ENCODE assay signal across 8 mouse cellular contexts in genomic region chr11:30267036-30267891, GRCm38 (mm10). TPM values are rescaled to one million over a fixed set of nuclear protein-coding genes. Genes with fewer than 3 reads are reported as not detected.
DNase-seq lines count a peak whose midpoint lies in the region; ATAC-seq and TF ChIP-seq lines count a peak whose summit lies in the region.

No protein-coding gene starts in this region.

- no peaks in the 10 kb centered on the region for H3K27me3 ChIP-seq in Patski
- no peaks in the 10 kb centered on the region for H3K27me3 ChIP-seq in hindbrain, embryonic 14.5 days (ENCODE audit: control insufficient read depth, insufficient read depth, low read length)

- H3K4me2 ChIP-seq in hindbrain, embryonic 14.5 days (replicated peaks) = peak overlapping the region; percentile 89

- no peaks in the 10 kb centered on the region for H3K9me3 ChIP-seq in hindbrain, embryonic 14.5 days (ENCODE audit: control insufficient read depth, low read length)

- POLR2A ChIA-PET in Patski (lab: Charles Lee) = no interaction called here

- H3K9ac ChIP-seq in hindbrain, embryonic 14.5 days = peak overlapping the region; percentile 97

- no peak for TF ChIP-seq CTCF in Patski (IDR thresholded peaks at IDR 0.05)

- in situ Hi-C loops in Patski (cut with MboI; ENCODE audit: low pct_unique_long_range_greater_than_20kb) = no loop called here

- WGBS in hindbrain, embryonic 14.5 days = under 1% methylated on average over 69 of the region's 69 CpGs

- CTCF ChIA-PET in Patski (lab: Charles Lee) = interaction anchor here (1.2 to 2.3 kb wide), 2 partner anchors 29 to 54 kb away, joined by 3 to 8 read pairs; no protein-coding TSS in a partner anchor

- peaks cover 33% of the 10 kb centered on the region for H3K4me1 ChIP-seq in hindbrain, embryonic 14.5 days (replicated peaks; ENCODE audit: control insufficient read depth, insufficient read depth, low read length)

- peak overlapping the region; percentile 83 for H3K4me3 ChIP-seq in hindbrain, embryonic 14.5 days (replicated peaks; ENCODE audit: low read length)

- no peak for DNase-seq in Patski (ENCODE audit: low read depth, low spot score)
- DNase-seq in cerebellum, adult 9-11 months = peak; percentile 82
- peak; percentile 52 to 58 for DNase-seq in frontal cortex, postnatal 14 days (ENCODE audit: low spot score in 2 of 2)
- peak; percentile 65 for DNase-seq in hindbrain, embryonic 14.5 days (ENCODE audit: low spot score)
- peak; percentile 64 to 75 for DNase-seq in left cerebral cortex, adult 18-20 months (ENCODE audit: low spot score in 2 of 2)
- peak; percentile 62 for DNase-seq in lung, postnatal 25 days (ENCODE audit: low spot score)
- DNase-seq in right cerebral cortex, adult 2 months (ENCODE audit: low spot score in 2 of 2) = peak; percentile 69 to 74
- DNase-seq in c-Kit-positive CD71-positive TER-119-positive erythroid progenitor cells, embryonic 14.5 days (ENCODE audit: low spot score) = no peak

- peak; percentile 58 for ATAC-seq in Patski
- peak; percentile 63 for ATAC-seq in hindbrain, embryonic 14.5 days (ENCODE audit: low FRiP score)

- no peaks in the 10 kb centered on the region for H3K36me3 ChIP-seq in hindbrain, embryonic 14.5 days (replicated peaks; ENCODE audit: control insufficient read depth, insufficient read depth)

- H3K27ac ChIP-seq in hindbrain, embryonic 14.5 days = peak overlapping the region; percentile 92

RNA-seq across cellular contexts. Expression of gene Sptbn1, which starts 0.7 kb away (rescaled TPM):
- 151 TPM for polyA plus RNA-seq in Patski (2021)
- 209 and 221 TPM in 2 replicates for polyA plus RNA-seq in hindbrain, embryonic 14.5 days (2014; fragmentation: Nextera tagmentation; extraction: Ambion mirVana)
- 100 to 1,000 TPM; 534 to 545 TPM for total RNA-seq in left cerebral cortex, adult 18-20 months (2021)

Comparison
In these comparisons a context has a peak if more than half of its experiments do, and no peak if none do; other contexts are left out.
1. DNase-seq: peak in cerebellum, adult 9-11 months (single experiment), frontal cortex, postnatal 14 days (2 of 2), hindbrain, embryonic 14.5 days (single experiment), left cerebral cortex, adult 18-20 months (2 of 2), lung, postnatal 25 days (single experiment) and right cerebral cortex, adult 2 months (2 of 2); none in Patski (single experiment) and c-Kit-positive CD71-positive TER-119-positive erythroid progenitor cells, embryonic 14.5 days (single experiment).